In genomic region chr10:80244791-80245399, GRCm38 (mm10) we compare ENCODE assay signal across 9 mouse cellular contexts. TPM values are rescaled to one million over a fixed set of nuclear protein-coding genes. Genes with fewer than 3 reads are reported as not detected.
DNase-seq lines count a peak whose midpoint lies in the region; ATAC-seq and TF ChIP-seq lines count a peak whose summit lies in the region.
"Had no signal": no experiment of that assay in that cellular context is flagged by ENCODE, and none has a peak within 500 bp of the region (broad histone marks: within the 10 kb centered on the region; RNA-seq: fewer than 3 reads in every experiment).

No protein-coding gene starts in this region.

- no peak overlapping the region for H3K4me2 ChIP-seq in embryonic facial prominence, embryonic 13.5 days
- H3K4me2 ChIP-seq in limb, embryonic 14.5 days (replicated peaks; ENCODE audit: low read depth, low read length, severe bottlenecking) = no peak overlapping the region

- intact Hi-C loops in left cerebral cortex, postnatal 14 days (cut with DNase I) = loop anchor here (1.0 to 5.0 kb wide), 2 partner anchors 48 to 70 kb away; no protein-coding TSS in a partner anchor

- no peaks in the 10 kb centered on the region for H3K9me3 ChIP-seq in embryonic facial prominence, embryonic 13.5 days
- H3K9me3 ChIP-seq in limb, embryonic 14.5 days (ENCODE audit: control insufficient read depth, low read length) = no peaks in the 10 kb centered on the region

- no peak for ATAC-seq in embryonic facial prominence, embryonic 13.5 days (ENCODE audit: insufficient number of reproducible peaks, insufficient read depth, low FRiP score, low TSS enrichment, low read depth)
- ATAC-seq in limb, embryonic 14.5 days (ENCODE audit: low FRiP score, low read depth) = no peak

- peak; percentile 25; the same call in 1 of the 2 replicates for TF ChIP-seq CTCF in bone marrow, adult 2 months (IDR thresholded peaks at IDR 0.05; ENCODE audit: control insufficient read depth, insufficient read depth, low read length)

- H3K27me3 ChIP-seq in embryonic facial prominence, embryonic 13.5 days = no peaks in the 10 kb centered on the region
- H3K27me3 ChIP-seq in limb, embryonic 14.5 days (ENCODE audit: control insufficient read depth, insufficient read depth, low read length) = no peaks in the 10 kb centered on the region

- 28% methylated on average over 5 of the region's 5 CpGs for WGBS in bone marrow, adult 2 months
- WGBS in embryonic facial prominence, embryonic 13.5 days = 35% methylated on average over 5 of the region's 5 CpGs
- WGBS in limb, embryonic 14.5 days = 36% methylated on average over 5 of the region's 5 CpGs

- no peak overlapping the region for H3K27ac ChIP-seq in bone marrow, adult 2 months (ENCODE audit: control insufficient read depth, insufficient read depth, low read depth, low read length, poor library complexity)
- 0 out of 2 replicates have a peak overlapping the region, but pooled peaks have one; percentile 28 for H3K27ac ChIP-seq in embryonic facial prominence, embryonic 13.5 days
- no peak overlapping the region for H3K27ac ChIP-seq in limb, embryonic 14.5 days (replicated peaks; ENCODE audit: low read depth, low read length)
- H3K27ac ChIP-seq: macrophage had no signal

- TF ChIP-seq POLR2A in bone marrow, adult 2 months (IDR thresholded peaks at IDR 0.05; ENCODE audit: borderline replicate concordance, control insufficient read depth, low read depth, low read length) = no peak
- TF ChIP-seq POLR2A in limb, embryonic 14.5 days (IDR thresholded peaks at IDR 0.05; ENCODE audit: borderline replicate concordance, extremely low read depth, insufficient read depth, insufficient read length) = no peak

- peaks cover 49% of the 10 kb centered on the region for H3K36me3 ChIP-seq in embryonic facial prominence, embryonic 13.5 days
- peaks cover 49% of the 10 kb centered on the region for H3K36me3 ChIP-seq in limb, embryonic 14.5 days (ENCODE audit: control insufficient read depth, insufficient read depth, low read length)

- H3K9ac ChIP-seq in embryonic facial prominence, embryonic 13.5 days = peak overlapping the region; percentile 58; the same call in 1 of the 2 replicates
- no peak overlapping the region for H3K9ac ChIP-seq in limb, embryonic 14.5 days (ENCODE audit: low read depth, low read length, severe bottlenecking)

- peak; percentile 39 to 66 for DNase-seq in left cerebral cortex, postnatal 14 days (ENCODE audit: low spot score in 2 of 2)
- DNase-seq in left cerebral cortex, adult 11 months (ENCODE audit: low spot score) = no peak
- peak; percentile 79 for DNase-seq in limb, embryonic 14.5 days (ENCODE audit: low spot score)
- peak; percentile 78 for DNase-seq in retina, embryonic 14.5 days (ENCODE audit: low spot score)
- DNase-seq in frontal cortex, postnatal 10 days (ENCODE audit: low spot score in 2 of 2) = no peak
- no peak for DNase-seq in right cerebral cortex, postnatal 14 days

- H3K4me1 ChIP-seq in bone marrow, adult 2 months (ENCODE audit: control insufficient read depth, insufficient read depth, low read length) = peaks cover 7% of the 10 kb centered on the region
- H3K4me1 ChIP-seq in embryonic facial prominence, embryonic 13.5 days = peaks cover 21% of the 10 kb centered on the region
- H3K4me1 ChIP-seq in limb, embryonic 14.5 days (ENCODE audit: control insufficient read depth, insufficient read depth, low read length) = peaks cover 8% of the 10 kb centered on the region; the same call in 1 of the 2 replicates

- no peak overlapping the region for H3K4me3 ChIP-seq in bone marrow, adult 2 months (replicated peaks; ENCODE audit: control insufficient read depth, low read depth, low read length)
- H3K4me3 ChIP-seq in embryonic facial prominence, embryonic 13.5 days = no peak overlapping the region
- H3K4me3 ChIP-seq in limb, embryonic 14.5 days (replicated peaks; ENCODE audit: low read length) = no peak overlapping the region

RNA-seq across cellular contexts. Expression of gene Ndufs7, which starts 4.0 kb away (rescaled TPM):
- total RNA-seq in left cerebral cortex, postnatal 14 days (2021) = 100 to 1,000 TPM; 171 to 187 TPM
- polyA plus RNA-seq in bone marrow, adult 2 months (2011; ENCODE audit: insufficient read depth, insufficient read length, low replicate concordance, missing spikeins) = 72.4 and 80.0 TPM in 2 replicates
- polyA plus RNA-seq in embryonic facial prominence, embryonic 13.5 days (2015; fragmentation: Nextera tagmentation; extraction: Ambion mirVana) = 266 and 299 TPM in 2 replicates
- 338 and 449 TPM in 2 replicates for polyA plus RNA-seq in limb, embryonic 14.5 days (2012; rRNA removed)
- 349 and 366 TPM in 2 replicates for polyA plus RNA-seq in limb, embryonic 14.5 days (2014; fragmentation: Nextera tagmentation; extraction: Ambion mirVana)

RNA-seq across cellular contexts. Expression of gene Gamt, which starts 15.9 kb away (rescaled TPM):
- total RNA-seq in left cerebral cortex, postnatal 14 days (2021) = 10 to 100 TPM; 20.7 to 29.7 TPM
- 1.7 and 5.8 TPM in 2 replicates for polyA plus RNA-seq in bone marrow, adult 2 months (2011; ENCODE audit: insufficient read depth, insufficient read length, low replicate concordance, missing spikeins)
- 27.2 and 33.6 TPM in 2 replicates for polyA plus RNA-seq in embryonic facial prominence, embryonic 13.5 days (2015; fragmentation: Nextera tagmentation; extraction: Ambion mirVana)
- polyA plus RNA-seq in limb, embryonic 14.5 days (2012; rRNA removed) = 74.1 and 80.5 TPM in 2 replicates
- polyA plus RNA-seq in limb, embryonic 14.5 days (2014; fragmentation: Nextera tagmentation; extraction: Ambion mirVana) = 75.7 and 90.8 TPM in 2 replicates

RNA-seq across cellular contexts. Expression of gene Dazap1, which starts 16.4 kb away (rescaled TPM):
- total RNA-seq in left cerebral cortex, postnatal 14 days (2021) = 10 to 100 TPM; 84.3 to 84.9 TPM
- 75.7 and 150 TPM in 2 replicates for polyA plus RNA-seq in bone marrow, adult 2 months (2011; ENCODE audit: insufficient read depth, insufficient read length, low replicate concordance, missing spikeins)
- 66.0 and 70.6 TPM in 2 replicates for polyA plus RNA-seq in embryonic facial prominence, embryonic 13.5 days (2015; fragmentation: Nextera tagmentation; extraction: Ambion mirVana)
- 243 and 272 TPM in 2 replicates for polyA plus RNA-seq in limb, embryonic 14.5 days (2012; rRNA removed)
- polyA plus RNA-seq in limb, embryonic 14.5 days (2014; fragmentation: Nextera tagmentation; extraction: Ambion mirVana) = 46.1 and 50.7 TPM in 2 replicates

RNA-seq across cellular contexts. Expression of gene Mum1, which starts 18.7 kb away (rescaled TPM):
- 10 to 100 TPM; 39.4 to 41.5 TPM for total RNA-seq in left cerebral cortex, postnatal 14 days (2021)
- 64.4 and 77.5 TPM in 2 replicates for polyA plus RNA-seq in bone marrow, adult 2 months (2011; ENCODE audit: insufficient read depth, insufficient read length, low replicate concordance, missing spikeins)
- 96.1 and 97.6 TPM in 2 replicates for polyA plus RNA-seq in embryonic facial prominence, embryonic 13.5 days (2015; fragmentation: Nextera tagmentation; extraction: Ambion mirVana)
- polyA plus RNA-seq in limb, embryonic 14.5 days (2012; rRNA removed) = 91.5 and 93.4 TPM in 2 replicates
- 50.1 and 57.3 TPM in 2 replicates for polyA plus RNA-seq in limb, embryonic 14.5 days (2014; fragmentation: Nextera tagmentation; extraction: Ambion mirVana)

RNA-seq across cellular contexts. Expression of gene Rps15, which starts 47.4 kb away (rescaled TPM):
- 100 to 1,000 TPM; 743 to 795 TPM for total RNA-seq in left cerebral cortex, postnatal 14 days (2021)
- 1,765 and 2,445 TPM in 2 replicates for polyA plus RNA-seq in bone marrow, adult 2 months (2011; ENCODE audit: insufficient read depth, insufficient read length, low replicate concordance, missing spikeins)
- polyA plus RNA-seq in embryonic facial prominence, embryonic 13.5 days (2015; fragmentation: Nextera tagmentation; extraction: Ambion mirVana) = 1,000 and 1,047 TPM in 2 replicates
- 3,060 and 3,829 TPM in 2 replicates for polyA plus RNA-seq in limb, embryonic 14.5 days (2012; rRNA removed)
- 1,091 and 1,173 TPM in 2 replicates for polyA plus RNA-seq in limb, embryonic 14.5 days (2014; fragmentation: Nextera tagmentation; extraction: Ambion mirVana)

Comparison
In these comparisons a context has a peak if more than half of its experiments do, and no peak if none do; other contexts are left out.
1. DNase-seq: peak in left cerebral cortex, postnatal 14 days (2 of 2), limb, embryonic 14.5 days (single experiment) and retina, embryonic 14.5 days (single experiment); none in left cerebral cortex, adult 11 months (single experiment), frontal cortex, postnatal 10 days (0 of 2) and right cerebral cortex, postnatal 14 days (single experiment).